Mouse (Mus musculus) heart, adult 2 months (tissue): ENCODE data around the gene Elmod3. TPM values are rescaled to one million over a fixed set of nuclear protein-coding genes. Genes with fewer than 3 reads are reported as not detected.

Source experiments
- DNase-seq, 2 experiments: peaks; one replicate each; pipeline ENCODE4 v3.0.0; 2021
- H3K27ac ChIP-seq: fragments of 200-600 bp; 2 replicates; pipeline ENCODE4 v1.8.1; 2022
- H3K27me3 ChIP-seq: fragments of 200-500 bp; 2 replicates; pipeline ENCODE4 v1.6.1; 2012; ENCODE audit warnings: mild to moderate bottlenecking, low read length, inconsistent platforms, mixed read lengths; ENCODE audit not compliant: control insufficient read depth, insufficient read depth
- H3K36me3 ChIP-seq: fragments of 200-500 bp; 2 replicates; pipeline ENCODE4 v1.6.1; 2012; ENCODE audit warnings: low read length, inconsistent platforms; ENCODE audit not compliant: control insufficient read depth, insufficient read depth
- H3K4me1 ChIP-seq: fragments of 200-500 bp; 2 replicates; pipeline ENCODE4 v1.6.1; 2011; ENCODE audit warnings: low read length; ENCODE audit not compliant: control insufficient read depth, insufficient read depth
- H3K4me3 ChIP-seq: fragments of 200-600 bp; 2 replicates; pipeline ENCODE4 v1.8.1; 2022
- H3K79me2 ChIP-seq: fragments of 200-500 bp; replicated peaks from 2 replicates; pipeline ENCODE4 v1.6.1; 2012; ENCODE audit warnings: mild to moderate bottlenecking, inconsistent platforms, low read length, moderate library complexity, mixed read lengths; ENCODE audit not compliant: control insufficient read depth, insufficient read depth
- H3K9ac ChIP-seq: fragments of 200-500 bp; 2 replicates; pipeline ENCODE4 v1.6.1; 2012; ENCODE audit warnings: low read depth, mild to moderate bottlenecking, control low read depth, inconsistent platforms, low read length, mixed read lengths
- CTCF ChIP-seq: fragments of 200-600 bp; IDR thresholded peaks from 2 replicates; pipeline ENCODE4 v1.8.1; 2022; ENCODE audit warnings: antibody characterized with exemption, mild to moderate bottlenecking, moderate library complexity
- EP300 ChIP-seq: fragments of 200-500 bp; IDR thresholded peaks from 2 replicates; pipeline ENCODE4 v1.6.1; 2011; ENCODE audit warnings: low read depth, low read length, control low read depth; ENCODE audit not compliant: insufficient read depth
- POLR2A ChIP-seq: fragments of 200-500 bp; IDR thresholded peaks from 2 replicates; pipeline ENCODE4 v1.6.1; 2011; ENCODE audit warnings: mild to moderate bottlenecking, low read depth, low read length, control low read depth; ENCODE audit not compliant: insufficient read depth
- WGBS: fragments of 180-500 bp; shearing (Covaris S2); methylation state at CpG from one replicate; pipeline ENCODE4 v1.1.7; 2018; 5-methylcytosine and 5-hydroxymethylcytosine counted together
- intact Hi-C: fragments of 180-260 bp; cut with DNase I; formaldehyde crosslinking; loops from one replicate; pipeline ENCODE4 v1.15.1; 2025
- polyA plus RNA-seq: library from polyadenylated mRNA; depleted of rRNA; stranded (reverse); fragments of >200 nt; gene quantifications from 2 replicates; pipeline ENCODE4 v1.2.3, GENCODE M21; 2012
- total RNA-seq, 2 experiments: library from RNA; stranded (reverse); gene quantifications; 2 replicates each; pipeline ENCODE4 v1.2.3; 2021

The Elmod3 gene
- total and polyA plus RNA-seq, 3 experiments, result 12.8 to 25.5 (median 16.5) TPM

DNA sequence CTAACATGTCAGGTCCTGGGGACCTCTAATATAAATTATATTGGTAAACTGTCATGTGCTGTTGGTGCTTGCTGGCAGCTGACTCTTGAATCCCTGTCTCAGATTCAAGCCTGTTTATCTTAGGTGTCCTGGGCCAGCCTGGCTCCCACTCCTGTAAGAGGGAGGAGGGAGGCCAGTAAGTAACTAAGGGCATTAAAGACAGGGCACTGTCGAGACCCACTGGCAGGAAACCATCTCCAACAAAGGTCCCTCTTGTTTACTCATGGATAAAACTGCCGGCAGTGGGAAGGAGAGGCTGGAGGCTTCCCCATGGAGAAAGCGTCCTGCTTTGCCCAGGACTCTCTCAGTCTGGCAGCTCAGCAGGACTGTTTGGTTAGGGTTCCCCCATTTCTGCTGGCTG is 26.4 kb downstream of the Elmod3 start:
- no peaks in the 10 kb centered on the region for H3K27me3 ChIP-seq
- DNase-seq, result no peak
- intact Hi-C loops, result no loop called here
- H3K4me3 ChIP-seq, result no peak overlapping the region
- no peak overlapping the region for H3K9ac ChIP-seq
- no peak for TF ChIP-seq CTCF
- 0 out of 2 replicates have a peak, but pooled peaks have one; percentile 25 for TF ChIP-seq EP300
- no peak for TF ChIP-seq POLR2A
- no peaks in the 10 kb centered on the region for H3K79me2 ChIP-seq
- H3K36me3 ChIP-seq, result no peaks in the 10 kb centered on the region
- peaks cover 7% of the 10 kb centered on the region; the same call in 1 of the 2 replicates for H3K4me1 ChIP-seq
- 15% methylated on average over 3 of the region's 3 CpGs for WGBS
- peak overlapping the region; percentile 87 for H3K27ac ChIP-seq

DNA sequence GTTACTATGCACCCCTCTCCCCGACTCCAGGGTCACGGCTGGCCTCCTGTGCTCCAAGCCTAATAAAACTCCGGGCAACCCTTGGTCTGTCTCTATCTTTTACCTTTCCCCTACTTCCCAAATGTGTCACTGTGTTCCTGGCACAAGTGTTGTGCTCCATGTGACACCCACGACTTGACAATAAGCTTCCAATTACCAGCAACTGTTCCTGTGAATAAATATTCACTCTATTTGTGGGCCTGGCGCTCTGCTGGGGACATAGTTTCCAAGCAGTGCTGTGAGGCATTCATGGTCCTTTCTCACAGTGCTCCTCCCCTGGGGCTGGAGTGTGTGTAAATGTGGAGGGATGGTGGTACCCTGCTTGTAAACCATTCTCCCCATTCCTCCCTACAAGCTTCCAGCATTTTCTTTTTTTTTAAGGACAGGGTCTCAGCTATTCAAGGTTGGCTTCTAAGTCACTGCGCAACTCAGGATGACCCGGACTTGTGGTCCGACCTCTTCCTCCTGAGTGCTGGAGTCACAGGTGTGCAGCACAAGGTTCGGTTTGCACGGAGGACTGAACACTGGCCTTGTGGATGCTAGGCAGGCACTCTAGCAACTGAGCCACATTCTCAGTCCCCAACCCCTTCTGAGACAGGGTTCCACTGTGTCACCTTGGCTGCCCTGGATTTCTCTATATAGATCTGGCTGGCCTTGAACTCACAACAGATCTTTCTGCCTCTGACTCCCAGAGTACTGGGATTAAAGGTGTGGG is 27.4 kb downstream of the Elmod3 start:
- Histone ChIP-seq H3K9ac (no peak overlapping the region), H3K79me2 (no peaks in the 10 kb centered on the region), H3K4me3 (no peak overlapping the region), H3K27me3 (no peaks in the 10 kb centered on the region), H3K36me3 (no peaks in the 10 kb centered on the region), H3K27ac (peak overlapping the region; percentile 87), H3K4me1 (peaks cover 8% of the 10 kb centered on the region)
- TF ChIP-seq EP300 (peak; percentile 91), CTCF (no peak), POLR2A (peak; percentile 61; the same call in 1 of the 2 replicates)
- peak in 1 of 2 experiments; percentile 64 for DNase-seq
- 64% methylated on average over 10 of the region's 10 CpGs for WGBS
- intact Hi-C loops, result no loop called here

DNA sequence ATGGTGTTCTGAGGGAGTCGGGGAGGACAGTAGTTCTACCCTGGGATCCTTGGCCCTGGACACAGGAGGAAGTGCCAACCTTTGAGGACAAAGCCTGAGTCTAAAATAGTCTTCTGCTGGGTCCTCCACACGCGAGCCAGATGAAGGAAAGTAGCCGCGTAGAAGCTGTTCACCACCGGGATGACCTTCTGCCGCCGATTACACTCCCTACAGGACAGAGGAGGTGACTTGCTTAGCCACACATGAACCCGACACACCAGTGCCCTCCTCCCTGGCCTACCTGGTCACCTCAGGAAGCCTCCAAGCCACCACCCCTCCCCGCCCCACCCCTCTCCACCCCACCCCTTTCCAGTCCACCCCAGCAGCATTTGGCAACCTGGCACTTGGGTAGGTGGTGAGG is 29.5 kb downstream of the Elmod3 start:
- TF ChIP-seq POLR2A (no peak; the same call in 1 of the 2 replicates), EP300 (0 out of 2 replicates have a peak, but pooled peaks have one; percentile 7), CTCF (no peak)
- H3K4me1 ChIP-seq, result peaks cover 9% of the 10 kb centered on the region
- intact Hi-C loops, result no loop called here
- peak overlapping the region; percentile 71 for H3K27ac ChIP-seq
- no peaks in the 10 kb centered on the region for H3K36me3 ChIP-seq
- peak in 1 of 2 experiments; percentile 44 for DNase-seq
- H3K9ac ChIP-seq, result 0 out of 2 replicates have a peak overlapping the region, but pooled peaks have one; percentile 8
- no peak overlapping the region for H3K4me3 ChIP-seq
- H3K27me3 ChIP-seq, result no peaks in the 10 kb centered on the region
- no peaks in the 10 kb centered on the region for H3K79me2 ChIP-seq
- WGBS, result 65% methylated on average over 10 of the region's 10 CpGs

DNA sequence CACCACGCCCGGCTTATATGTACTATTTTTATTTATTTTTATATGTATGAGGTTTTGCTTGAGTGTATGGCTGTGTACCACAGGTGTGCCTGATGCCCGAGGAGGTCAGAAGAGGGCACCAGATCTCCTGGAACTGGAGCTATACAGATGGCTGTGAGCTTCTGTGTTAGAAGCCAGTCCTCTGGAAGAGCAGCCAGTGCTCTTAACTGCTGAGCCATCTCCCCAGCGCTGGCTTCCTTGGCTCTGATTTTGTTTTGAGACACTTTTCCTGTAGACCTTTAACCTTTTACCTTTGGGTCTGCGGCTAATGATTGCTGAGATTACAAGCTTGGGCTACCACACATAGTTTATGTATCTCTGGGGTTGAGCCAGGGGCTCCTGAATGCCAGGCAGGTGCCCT is 30.7 kb downstream of the Elmod3 start:
- Histone ChIP-seq H3K9ac (no peak overlapping the region), H3K4me1 (peaks cover 9% of the 10 kb centered on the region), H3K36me3 (no peaks in the 10 kb centered on the region), H3K4me3 (no peak overlapping the region), H3K79me2 (no peaks in the 10 kb centered on the region), H3K27me3 (no peaks in the 10 kb centered on the region), H3K27ac (no peak overlapping the region)
- 71% methylated on average over 5 of the region's 5 CpGs for WGBS
- intact Hi-C loops, result no loop called here
- no peak for DNase-seq
- TF ChIP-seq CTCF (peak; percentile 54), EP300 (no peak)

DNA sequence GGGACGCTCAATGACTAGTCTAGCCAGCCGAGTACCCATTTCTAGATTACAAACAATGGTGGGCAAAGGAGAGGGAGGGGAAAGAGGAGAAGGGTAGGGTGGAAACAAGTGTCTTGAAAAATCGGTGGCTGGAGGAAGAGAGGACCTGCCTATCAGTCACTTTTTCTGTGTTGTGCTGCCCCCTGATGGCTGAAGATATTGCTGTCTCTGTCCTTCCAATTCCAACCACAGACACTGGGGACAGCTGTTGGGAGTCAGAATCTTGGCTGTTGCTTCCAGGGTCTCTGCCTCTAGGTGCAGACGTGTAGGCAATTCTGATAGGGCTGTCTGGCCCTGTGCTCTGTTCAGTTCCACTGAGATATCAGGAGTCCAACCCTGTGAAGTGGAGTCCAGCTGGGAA is 32.2 kb downstream of the Elmod3 start:
- peak; percentile 84 to 88 for DNase-seq
- 3% methylated on average over 4 of the region's 4 CpGs for WGBS
- no peaks in the 10 kb centered on the region for H3K79me2 ChIP-seq
- H3K4me3 ChIP-seq, result no peak overlapping the region
- H3K9ac ChIP-seq, result no peak overlapping the region
- H3K27ac ChIP-seq, result no peak overlapping the region; the same call in none of the 2 replicates
- peaks cover 6% of the 10 kb centered on the region for H3K4me1 ChIP-seq
- intact Hi-C loops, result loop anchor here (1.0 kb wide), 2 partner anchors 31 to 138 kb away; no protein-coding TSS in a partner anchor
- no peaks in the 10 kb centered on the region for H3K27me3 ChIP-seq
- TF ChIP-seq EP300 (peak; percentile 95; the same call in 1 of the 2 replicates), CTCF (peak; percentile 91), POLR2A (0 out of 2 replicates have a peak, but pooled peaks have one; percentile 31)
- no peaks in the 10 kb centered on the region for H3K36me3 ChIP-seq

DNA sequence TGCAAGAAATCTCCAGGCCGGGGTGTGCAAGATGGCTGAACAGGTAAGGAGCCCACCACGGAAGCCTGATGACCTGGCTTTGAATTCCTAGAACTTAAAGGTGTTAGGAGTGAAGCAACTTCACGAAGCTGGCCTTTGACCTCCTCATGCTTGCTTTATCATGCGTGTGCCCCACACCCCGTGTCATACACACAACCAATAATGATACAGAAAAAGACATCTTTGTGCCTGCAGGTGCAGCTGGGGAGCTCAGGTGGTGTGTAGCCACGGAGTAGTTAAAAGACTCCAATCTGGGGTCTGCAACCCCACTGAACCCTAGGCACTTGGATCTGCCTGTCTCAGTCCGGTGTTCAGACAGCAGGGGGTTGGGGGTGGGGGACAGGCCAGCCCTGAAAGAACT is 32.7 kb downstream of the Elmod3 start:
- 82% methylated on average over 7 of the region's 7 CpGs for WGBS
- H3K79me2 ChIP-seq, result no peaks in the 10 kb centered on the region

More for the DNA sequence above, 32.7 kb downstream of the Elmod3 start:
- no peak overlapping the region for H3K9ac ChIP-seq
- no peaks in the 10 kb centered on the region for H3K36me3 ChIP-seq
- no peak overlapping the region for H3K4me3 ChIP-seq
- H3K4me1 ChIP-seq, result peaks cover 5% of the 10 kb centered on the region
- H3K27me3 ChIP-seq, result no peaks in the 10 kb centered on the region
- intact Hi-C loops, result no loop called here
- TF ChIP-seq CTCF (no peak), EP300 (no peak), POLR2A (no peak)
- DNase-seq, result no peak
- H3K27ac ChIP-seq, result no peak overlapping the region; the same call in 1 of the 2 replicates
